Mouse (Mus musculus) C2C12 (cell line): Measurements from ENCODE around the gene Rnf141.

ENCODE experiments used
- CEBPB ChIP-seq: IDR thresholded peaks from one replicate; pipeline ENCODE4 v1.6.1; 2011; ENCODE audit warnings: low read depth, mild to moderate bottlenecking, control low read depth, moderate library complexity
- CTCF ChIP-seq: IDR thresholded peaks from one replicate; pipeline ENCODE4 v1.5.1; 2011; ENCODE audit not compliant: control insufficient read depth, insufficient read depth, insufficient read length
- FOSL1 ChIP-seq: IDR thresholded peaks from one replicate; pipeline ENCODE4 v1.8.0; 2011; ENCODE audit warnings: mild to moderate bottlenecking, low read length; ENCODE audit not compliant: poor library complexity, insufficient read depth, severe bottlenecking
- MAX ChIP-seq: IDR thresholded peaks from one replicate; pipeline ENCODE4 v1.6.1; 2011; ENCODE audit warnings: mild to moderate bottlenecking, control low read depth
- MYOD1 ChIP-seq: IDR thresholded peaks from one replicate; pipeline ENCODE4 v1.6.1; 2011; ENCODE audit warnings: low read depth; ENCODE audit not compliant: control insufficient read depth, insufficient read length
- MYOG ChIP-seq: IDR thresholded peaks from one replicate; pipeline ENCODE4 v1.6.1; 2011; ENCODE audit not compliant: control insufficient read depth, insufficient read length; ENCODE audit errors: extremely low read depth
- USF1 ChIP-seq: IDR thresholded peaks from one replicate; pipeline ENCODE4 v1.6.1; 2011; ENCODE audit warnings: low read depth, mild to moderate bottlenecking, control low read depth, moderate library complexity

- TF ChIP-seq CTCF (no peak), MYOG (no peak), MAX (no peak), USF1 (no peak), CEBPB (no peak), MYOD1 (no peak), FOSL1 (no peak)
Observed at GRCm38 (mm10) chr7:110840332-110840731, 3.9 kb downstream of the Rnf141 start.
